Mouse (Mus musculus) cerebellum, adult 2 months (tissue): ENCODE results near the gene Mslnl. TPM values are rescaled to one million over a fixed set of nuclear protein-coding genes. Genes with fewer than 3 reads are reported as not detected.

Source experiments
- DNase-seq, 2 experiments: peaks; one replicate each; pipeline ENCODE4 v3.0.0; 2021
- H3K27ac ChIP-seq: fragments of 200-500 bp; 2 replicates; pipeline ENCODE4 v1.5.1; 2012; ENCODE audit warnings: low read length, control low read depth, inconsistent platforms; ENCODE audit not compliant: insufficient read depth
- H3K27me3 ChIP-seq: fragments of 200-500 bp; 2 replicates; pipeline ENCODE4 v1.6.1; 2012; ENCODE audit warnings: inconsistent platforms, mild to moderate bottlenecking, low read length, moderate library complexity; ENCODE audit not compliant: control insufficient read depth, insufficient read depth
- H3K4me1 ChIP-seq: fragments of 200-500 bp; 2 replicates; pipeline ENCODE4 v1.6.1; 2011; ENCODE audit warnings: low read length; ENCODE audit not compliant: control insufficient read depth, insufficient read depth
- H3K4me3 ChIP-seq: fragments of 200-500 bp; replicated peaks from 2 replicates; pipeline ENCODE3; 2011; ENCODE audit warnings: mild to moderate bottlenecking, low read depth, low read length, control low read depth; ENCODE audit not compliant: insufficient read depth
- CTCF ChIP-seq: fragments of 200-500 bp; IDR thresholded peaks from 2 replicates; pipeline ENCODE4 v1.5.1; 2011; ENCODE audit warnings: low read depth, mild to moderate bottlenecking, control low read depth, low read length, moderate library complexity, borderline replicate concordance; ENCODE audit not compliant: insufficient read depth
- POLR2A ChIP-seq: fragments of 200-500 bp; IDR thresholded peaks from 2 replicates; pipeline ENCODE4 v1.6.1; 2011; ENCODE audit warnings: low read length, control low read depth, borderline replicate concordance; ENCODE audit not compliant: insufficient read depth
- WGBS: fragments of 180-500 bp; shearing (Covaris S2); methylation state at CpG from one replicate; pipeline ENCODE4 v1.1.7; 2018; 5-methylcytosine and 5-hydroxymethylcytosine counted together
- polyA plus RNA-seq: library from polyadenylated mRNA; depleted of rRNA; stranded (reverse); fragments of >200 nt; gene quantifications from 2 replicates; pipeline ENCODE4 v1.2.3, GENCODE M21; 2012; rRNA removed

The Mslnl gene
- 0.73 and 1.1 TPM in 2 replicates for polyA plus RNA-seq

GRCm38 (mm10) chr17:25735745-25736144 is at the start of gene Mslnl:
Mslnl (plus strand) TSS chr17:25736042.
- Histone ChIP-seq H3K27me3 (no peaks in the 10 kb centered on the region), H3K27ac (no peak within 1 kb of the TSS), H3K4me1 (peaks cover 8% of the 10 kb centered on the region; the same call in 1 of the 2 replicates), H3K4me3 (no peak within 1 kb of the TSS)
- 48% methylated on average over 3 of the region's 3 CpGs for WGBS
- no peak for TF ChIP-seq POLR2A
- no peak for DNase-seq

GRCm38 (mm10) chr17:25686323-25686722 is 49.5 kb upstream of the Mslnl start:
- DNase-seq, result no peak
- Histone ChIP-seq H3K27ac (no peak overlapping the region), H3K4me3 (no peak overlapping the region), H3K4me1 (no peaks in the 10 kb centered on the region), H3K27me3 (no peaks in the 10 kb centered on the region)
- WGBS, result 34% methylated on average over 7 of the region's 7 CpGs
- TF ChIP-seq CTCF (no peak), POLR2A (no peak)

- DNase-seq, result no peak
- Histone ChIP-seq H3K4me3 (no peak overlapping the region), H3K4me1 (no peaks in the 10 kb centered on the region), H3K27me3 (no peaks in the 10 kb centered on the region), H3K27ac (no peak overlapping the region)
- WGBS, result 83% methylated on average over 4 of the region's 4 CpGs
- TF ChIP-seq POLR2A, result no peak
- TF ChIP-seq CTCF, result no peak
Observed at GRCm38 (mm10) chr17:25688922-25689321, 46.9 kb upstream of the Mslnl start.

GRCm38 (mm10) chr17:25696263-25696662 is 39.6 kb upstream of the Mslnl start:
- TF ChIP-seq CTCF (no peak), POLR2A (no peak)
- WGBS, result 35% methylated on average over 1 of the region's 1 CpGs
- DNase-seq, result no peak

GRCm38 (mm10) chr17:25698446-25698845 is 37.4 kb upstream of the Mslnl start:
- 9% methylated on average over 7 of the region's 7 CpGs for WGBS
- peak; percentile 84 for TF ChIP-seq CTCF
- TF ChIP-seq POLR2A, result no peak
- Histone ChIP-seq H3K27me3 (no peaks in the 10 kb centered on the region), H3K27ac (no peak overlapping the region), H3K4me1 (no peaks in the 10 kb centered on the region), H3K4me3 (no peak overlapping the region)
- DNase-seq, result peak; percentile 57 to 73

More at GRCm38 (mm10) chr17:25696263-25696662, 39.6 kb upstream of the Mslnl start:
- Histone ChIP-seq H3K27me3 (no peaks in the 10 kb centered on the region), H3K4me1 (no peaks in the 10 kb centered on the region), H3K27ac (no peak overlapping the region), H3K4me3 (no peak overlapping the region)

- 57% methylated on average over 9 of the region's 9 CpGs for WGBS
- no peak for TF ChIP-seq POLR2A
- no peak for TF ChIP-seq CTCF
- no peak for DNase-seq
Observed at GRCm38 (mm10) chr17:25700863-25701496, 34.9 kb upstream of the Mslnl start.

GRCm38 (mm10) chr17:25709994-25710393 is 25.8 kb upstream of the Mslnl start:
- DNase-seq, result no peak
- no peaks in the 10 kb centered on the region for H3K27me3 ChIP-seq
- no peak overlapping the region for H3K4me3 ChIP-seq
- no peaks in the 10 kb centered on the region for H3K4me1 ChIP-seq
- WGBS, result 94% methylated on average over 2 of the region's 2 CpGs
- TF ChIP-seq POLR2A, result no peak
- no peak for TF ChIP-seq CTCF
- H3K27ac ChIP-seq, result no peak overlapping the region

More at GRCm38 (mm10) chr17:25700863-25701496, 34.9 kb upstream of the Mslnl start:
- Histone ChIP-seq H3K27me3 (no peaks in the 10 kb centered on the region), H3K4me3 (no peak overlapping the region), H3K4me1 (no peaks in the 10 kb centered on the region), H3K27ac (no peak overlapping the region)

GRCm38 (mm10) chr17:25711136-25711535 is 24.7 kb upstream of the Mslnl start:
- WGBS, result 64% methylated on average over 4 of the region's 4 CpGs

More at GRCm38 (mm10) chr17:25711136-25711535, 24.7 kb upstream of the Mslnl start:
- Histone ChIP-seq H3K4me1 (no peaks in the 10 kb centered on the region), H3K27me3 (no peaks in the 10 kb centered on the region), H3K27ac (no peak overlapping the region), H3K4me3 (no peak overlapping the region)
- DNase-seq, result no peak
- TF ChIP-seq CTCF, result no peak
- TF ChIP-seq POLR2A, result no peak
